14 mouse cellular contexts compared by ENCODE assay signal in genomic region chr19:47133161-47133560, GRCm38 (mm10). TPM values are rescaled to one million over a fixed set of nuclear protein-coding genes. Genes with fewer than 3 reads are reported as not detected.
DNase-seq lines count a peak whose midpoint lies in the region; ATAC-seq lines count a peak whose summit lies in the region.
"Had no signal": no experiment of that assay in that cellular context is flagged by ENCODE, and none has a peak within 500 bp of the region (broad histone marks: within the 10 kb centered on the region; RNA-seq: fewer than 3 reads in every experiment).

No protein-coding gene starts in this region.

- peak overlapping the region; percentile 52 for H3K27ac ChIP-seq in macrophage
- no peak overlapping the region for H3K27ac ChIP-seq in midbrain, embryonic 14.5 days (replicated peaks; ENCODE audit: low read depth, low read length)
- H3K27ac ChIP-seq: embryonic facial prominence, embryonic 12.5 days; neural tube, embryonic 13.5 days had no signal

- no peaks in the 10 kb centered on the region for H3K9me3 ChIP-seq in midbrain, embryonic 14.5 days (ENCODE audit: control insufficient read depth, low read length)
- H3K9me3 ChIP-seq: embryonic facial prominence, embryonic 12.5 days; neural tube, embryonic 13.5 days had no signal

- no peaks in the 10 kb centered on the region for H3K27me3 ChIP-seq in midbrain, embryonic 14.5 days (ENCODE audit: control insufficient read depth, insufficient read depth, low read length)
- H3K27me3 ChIP-seq: embryonic facial prominence, embryonic 12.5 days; neural tube, embryonic 13.5 days had no signal

- peaks cover 11% of the 10 kb centered on the region for H3K4me1 ChIP-seq in midbrain, embryonic 14.5 days (ENCODE audit: control insufficient read depth, insufficient read depth, low read length)

- peaks cover 47% of the 10 kb centered on the region for H3K36me3 ChIP-seq in macrophage (ENCODE audit: inconsistent target)
- peaks cover 52% of the 10 kb centered on the region for H3K36me3 ChIP-seq in midbrain, embryonic 14.5 days (ENCODE audit: control insufficient read depth, insufficient read depth, low read length)

- H3K4me3 ChIP-seq in macrophage (ENCODE audit: inconsistent target), result no peak overlapping the region
- no peak overlapping the region for H3K4me3 ChIP-seq in midbrain, embryonic 14.5 days (replicated peaks; ENCODE audit: low read depth, low read length)
- H3K4me3 ChIP-seq: embryonic facial prominence, embryonic 12.5 days; neural tube, embryonic 13.5 days had no signal

- H3K4me2 ChIP-seq in midbrain, embryonic 14.5 days (ENCODE audit: low read length), result no peak overlapping the region
- H3K4me2 ChIP-seq: embryonic facial prominence, embryonic 12.5 days; neural tube, embryonic 13.5 days had no signal

- 2% methylated on average over 7 of the region's 7 CpGs for WGBS in macrophage (ENCODE audit: missing documents)
- 95% methylated on average over 7 of the region's 7 CpGs for WGBS in midbrain, embryonic 14.5 days

- H3K9ac ChIP-seq in midbrain, embryonic 14.5 days (replicated peaks; ENCODE audit: low read length), result no peak overlapping the region
- H3K9ac ChIP-seq: embryonic facial prominence, embryonic 12.5 days; forebrain, postnatal 0 days; neural tube, embryonic 13.5 days had no signal

- peak; percentile 44; the same call in 1 of the 2 replicates for ATAC-seq in frontal cortex, adult (ENCODE audit: low TSS enrichment)
- ATAC-seq in midbrain, embryonic 14.5 days (ENCODE audit: low FRiP score, low TSS enrichment), result no peak
- ATAC-seq: forebrain, postnatal 0 days; intestine, postnatal 0 days had no signal

- no peak for DNase-seq in frontal cortex, postnatal 14 days (ENCODE audit: low spot score in 2 of 2)
- peak; percentile 60 for DNase-seq in right cerebral cortex, adult 18-20 months
- DNase-seq in right cerebral cortex, postnatal 4 days, result no peak
- peak; percentile 47 to 70 for DNase-seq in spleen, postnatal 4 days (ENCODE audit: low spot score in 2 of 2)
- DNase-seq in midbrain, embryonic 14.5 days, result no peak
- DNase-seq in right cerebral cortex, adult 2 months (ENCODE audit: low spot score in 2 of 2), result no peak
- DNase-seq: forebrain, postnatal 0 days had no signal

- peaks cover 47% of the 10 kb centered on the region for H3K79me2 ChIP-seq in macrophage (ENCODE audit: inconsistent target)

RNA-seq across cellular contexts. Expression of gene Calhm2, which starts 4.9 kb away (rescaled TPM):
- 10 to 100 TPM in 19 of 26 experiments, 1 to 10 TPM in 7; 4.5 to 37.8 (median 16.1) TPM for total RNA-seq in macrophage (2018; cell fraction: chromatin; rRNA removed)
- total RNA-seq in macrophage (2018; cell fraction: cytosol; rRNA removed), result 10 to 100 TPM in 22 of 26 experiments, 1 to 10 TPM in 4; 4.9 to 23.4 (median 17.0) TPM
- 10 to 100 TPM in 23 of 26 experiments, 1 to 10 TPM in 3; 6.1 to 36.1 (median 22.8) TPM for total RNA-seq in macrophage (2018; cell fraction: nucleus; rRNA removed)
- polyA plus RNA-seq in macrophage (2018), result 9.2 to 20.5 TPM (median 12.1 TPM) in 3 replicates
- 0.45 and 0.49 TPM in 2 replicates for polyA plus RNA-seq in midbrain, embryonic 14.5 days (2014; fragmentation: Nextera tagmentation; extraction: Ambion mirVana)

RNA-seq across cellular contexts. Expression of gene Calhm1, which starts 10.9 kb away (rescaled TPM):
- not detected for total RNA-seq in macrophage (2018; cell fraction: chromatin; rRNA removed)
- total RNA-seq in macrophage (2018; cell fraction: cytosol; rRNA removed), result not detected
- total RNA-seq in macrophage (2018; cell fraction: nucleus; rRNA removed), result not detected
- not detected in 3 replicates for polyA plus RNA-seq in macrophage (2018)
- not detected in 2 replicates for polyA plus RNA-seq in midbrain, embryonic 14.5 days (2014; fragmentation: Nextera tagmentation; extraction: Ambion mirVana)
- total RNA-seq: forebrain, postnatal 0 days had no signal
- polyA plus RNA-seq: embryonic facial prominence, embryonic 12.5 days; forebrain, postnatal 0 days; heart, postnatal 0 days; intestine, postnatal 0 days; lung, embryonic 16.5 days; neural tube, embryonic 13.5 days had no signal

RNA-seq across cellular contexts. Expression of gene Calhm3, which starts 24.4 kb away (rescaled TPM):
- not detected for total RNA-seq in macrophage (2018; cell fraction: chromatin; rRNA removed)
- not detected for total RNA-seq in macrophage (2018; cell fraction: cytosol; rRNA removed)
- not detected for total RNA-seq in macrophage (2018; cell fraction: nucleus; rRNA removed)
- polyA plus RNA-seq in macrophage (2018), result not detected in 3 replicates
- not detected in 2 replicates for polyA plus RNA-seq in midbrain, embryonic 14.5 days (2014; fragmentation: Nextera tagmentation; extraction: Ambion mirVana)
- total RNA-seq: forebrain, postnatal 0 days had no signal
- polyA plus RNA-seq: embryonic facial prominence, embryonic 12.5 days; heart, postnatal 0 days; lung, embryonic 16.5 days; neural tube, embryonic 13.5 days had no signal

RNA-seq across cellular contexts. Expression of gene Pdcd11, which starts 42.6 kb away (rescaled TPM):
- total RNA-seq in macrophage (2018; cell fraction: chromatin; rRNA removed), result 10 to 100 TPM; 25.8 to 67.9 (median 39.1) TPM
- total RNA-seq in macrophage (2018; cell fraction: cytosol; rRNA removed), result 10 to 100 TPM in 16 of 26 experiments, 1 to 10 TPM in 10; 6.2 to 14.7 (median 10.7) TPM
- total RNA-seq in macrophage (2018; cell fraction: nucleus; rRNA removed), result 10 to 100 TPM; 16.4 to 41.5 (median 21.0) TPM
- polyA plus RNA-seq in macrophage (2018), result 9.7 to 16.3 TPM (median 12.2 TPM) in 3 replicates
- 7.2 and 7.3 TPM in 2 replicates for polyA plus RNA-seq in midbrain, embryonic 14.5 days (2014; fragmentation: Nextera tagmentation; extraction: Ambion mirVana)

RNA-seq across cellular contexts. Expression of gene Usmg5, which starts 42.7 kb away (rescaled TPM):
- 10 to 100 TPM; 15.6 to 58.9 (median 27.9) TPM for total RNA-seq in macrophage (2018; cell fraction: chromatin; rRNA removed)
- 100 to 1,000 TPM; 352 to 833 (median 521) TPM for total RNA-seq in macrophage (2018; cell fraction: cytosol; rRNA removed)
- total RNA-seq in macrophage (2018; cell fraction: nucleus; rRNA removed), result 100 to 1,000 TPM in 6 of 26 experiments, 10 to 100 TPM in 20; 25.8 to 161 (median 72.6) TPM
- 471 to 670 TPM (median 529 TPM) in 3 replicates for polyA plus RNA-seq in macrophage (2018)
- 1,314 and 1,712 TPM in 2 replicates for polyA plus RNA-seq in midbrain, embryonic 14.5 days (2014; fragmentation: Nextera tagmentation; extraction: Ambion mirVana)

Comparison
In these comparisons a context has a peak if more than half of its experiments do, and no peak if none do; other contexts are left out.
1. DNase-seq: peak in right cerebral cortex, adult 18-20 months (single experiment) and spleen, postnatal 4 days (2 of 2); none in frontal cortex, postnatal 14 days (0 of 2), right cerebral cortex, postnatal 4 days (single experiment), midbrain, embryonic 14.5 days (single experiment) and right cerebral cortex, adult 2 months (0 of 2).